Mouse (Mus musculus) myocyte (in vitro differentiated cells): ENCODE measurements around the gene Olfr552. TPM values are rescaled to one million over a fixed set of nuclear protein-coding genes. Genes with fewer than 3 reads are reported as not detected.
"Not testable (repeated sequence)": the region's sequence is repeated elsewhere in the genome, so short reads cannot be mapped to it uniquely, and the experiment has no call there.

Source experiments
- H3K27me3 ChIP-seq: one replicate; pipeline ENCODE4 v1.6.1; 2011; ENCODE audit not compliant: control insufficient read depth, insufficient read depth, insufficient read length
- H3K36me3 ChIP-seq: one replicate; pipeline ENCODE4 v1.6.1; 2011; ENCODE audit not compliant: control insufficient read depth, insufficient read depth
- H3K4me2 ChIP-seq: one replicate; pipeline ENCODE4 v1.6.1; 2011; ENCODE audit warnings: low read depth, control low read depth
- H3K4me3 ChIP-seq: one replicate; pipeline ENCODE4 v1.5.1; 2011; ENCODE audit warnings: mild to moderate bottlenecking, control low read depth, moderate library complexity
- H3K79me2 ChIP-seq: one replicate; pipeline ENCODE4 v1.6.1; 2011; ENCODE audit not compliant: control insufficient read depth, insufficient read depth
- H3ac ChIP-seq: one replicate; pipeline ENCODE4 v1.6.1; 2011; ENCODE audit not compliant: control insufficient read depth, insufficient read length
- CEBPB ChIP-seq: IDR thresholded peaks from 2 replicates; pipeline ENCODE4 v1.6.1; 2011; ENCODE audit warnings: mild to moderate bottlenecking, moderate library complexity; ENCODE audit not compliant: poor library complexity, insufficient read depth, severe bottlenecking
- E2F4 ChIP-seq: IDR thresholded peaks from one replicate; pipeline ENCODE4 v1.6.1; 2011; ENCODE audit warnings: mild to moderate bottlenecking, control low read depth, moderate library complexity; ENCODE audit not compliant: insufficient read depth
- MAX ChIP-seq: IDR thresholded peaks from one replicate; pipeline ENCODE4 v1.6.1; 2011; ENCODE audit warnings: low read depth, mild to moderate bottlenecking, control low read depth
- MYOD1 ChIP-seq, 3 experiments: IDR thresholded peaks; one replicate each; pipeline ENCODE4 v1.6.1; 2011; ENCODE audit warnings: control low read depth in 2 of 3, low read depth in 2 of 3, mild to moderate bottlenecking in 2 of 3, moderate library complexity in 1 of 3; ENCODE audit not compliant: insufficient read length in 2 of 3, control insufficient read depth in 1 of 3
- MYOG ChIP-seq, 3 experiments: IDR thresholded peaks; one replicate each; pipeline ENCODE4 v1.6.1; 2011; ENCODE audit warnings: control low read depth in 2 of 3, low read depth in 2 of 3, mild to moderate bottlenecking in 2 of 3; ENCODE audit not compliant: insufficient read length in 2 of 3, control insufficient read depth in 1 of 3, insufficient read depth in 1 of 3
- POLR2A ChIP-seq: IDR thresholded peaks from one replicate; pipeline ENCODE4 v1.6.1; 2011; ENCODE audit warnings: low read depth, mild to moderate bottlenecking, control low read depth, moderate library complexity; ENCODE audit not compliant: insufficient read length
- POLR2AphosphoS2 ChIP-seq: IDR thresholded peaks from one replicate; pipeline ENCODE4 v1.6.1; 2011; ENCODE audit warnings: low read depth, control low read depth; ENCODE audit not compliant: insufficient read length
- REST ChIP-seq: IDR thresholded peaks from one replicate; pipeline ENCODE4 v1.6.1; 2011; ENCODE audit warnings: mild to moderate bottlenecking, control low read depth, moderate library complexity; ENCODE audit not compliant: insufficient read depth, insufficient read length
- SRF ChIP-seq: IDR thresholded peaks from one replicate; pipeline ENCODE4 v1.6.1; 2011; ENCODE audit warnings: low read depth; ENCODE audit not compliant: control insufficient read depth, insufficient read length
- TCF12 ChIP-seq: IDR thresholded peaks from one replicate; pipeline ENCODE4 v1.6.1; 2011; ENCODE audit warnings: mild to moderate bottlenecking, control low read depth; ENCODE audit not compliant: poor library complexity, insufficient read depth, severe bottlenecking
- TCF3 ChIP-seq: IDR thresholded peaks from one replicate; pipeline ENCODE4 v1.6.1; 2011; ENCODE audit warnings: low read depth, control low read depth; ENCODE audit not compliant: insufficient read length
- USF1 ChIP-seq: IDR thresholded peaks from one replicate; pipeline ENCODE4 v1.6.1; 2011; ENCODE audit warnings: low read depth, mild to moderate bottlenecking, control low read depth, moderate library complexity
- polyA plus RNA-seq: library from polyadenylated mRNA; unstranded; fragments of >200 nt; fragmentation: generic; extraction: Trizol; gene quantifications from one replicate; pipeline ENCODE4 v1.2.1, GENCODE M21; 2012; ENCODE audit warnings: missing spikeins

The Olfr552 gene
- polyA plus RNA-seq, 1 experiment: not detected

DNA sequence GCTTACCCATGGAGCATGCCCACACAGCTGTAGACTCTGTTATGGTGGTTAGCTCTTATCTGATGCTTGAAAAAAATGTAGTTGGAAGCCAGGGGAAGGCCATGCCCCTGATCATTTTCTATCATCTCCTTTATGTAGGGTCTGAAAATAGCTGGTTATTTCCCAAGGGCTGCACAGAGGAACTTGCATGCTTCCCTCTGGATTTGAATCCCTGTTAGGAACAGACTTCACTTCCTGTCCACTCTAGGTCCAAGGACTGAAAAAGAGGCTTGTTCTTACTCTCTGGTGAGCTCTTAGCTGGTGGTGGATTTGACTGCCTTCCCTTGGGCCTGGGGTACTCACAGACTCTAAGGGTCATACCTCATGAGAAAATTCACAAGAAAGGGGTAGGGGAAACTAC is 20.5 kb downstream of the Olfr552 start, which contains the start of gene Olfr553:
Olfr553 (minus strand) TSS at position 101 of the 400 bp plus-strand sequence.
- no peak within 1 kb of the TSS for H3K4me2 ChIP-seq
- no peak within 1 kb of the TSS for H3ac ChIP-seq
- TF ChIP-seq MYOG (IDR thresholded peaks at IDR 0.05; ENCODE audit: control insufficient read depth in 1 of 3, insufficient read depth in 1 of 3, insufficient read length in 2 of 3, low read depth in 2 of 3): no peak
- TF ChIP-seq MYOD1 (IDR thresholded peaks at IDR 0.05; ENCODE audit: control insufficient read depth in 1 of 3, insufficient read length in 2 of 3, low read depth in 2 of 3): no peak
- no peak for TF ChIP-seq POLR2AphosphoS2
- H3K36me3 ChIP-seq: no peaks in the 10 kb centered on the region
- H3K4me3 ChIP-seq: no peak within 1 kb of the TSS
- H3K27me3 ChIP-seq: no peaks in the 10 kb centered on the region
- no peaks in the 10 kb centered on the region for H3K79me2 ChIP-seq

DNA sequence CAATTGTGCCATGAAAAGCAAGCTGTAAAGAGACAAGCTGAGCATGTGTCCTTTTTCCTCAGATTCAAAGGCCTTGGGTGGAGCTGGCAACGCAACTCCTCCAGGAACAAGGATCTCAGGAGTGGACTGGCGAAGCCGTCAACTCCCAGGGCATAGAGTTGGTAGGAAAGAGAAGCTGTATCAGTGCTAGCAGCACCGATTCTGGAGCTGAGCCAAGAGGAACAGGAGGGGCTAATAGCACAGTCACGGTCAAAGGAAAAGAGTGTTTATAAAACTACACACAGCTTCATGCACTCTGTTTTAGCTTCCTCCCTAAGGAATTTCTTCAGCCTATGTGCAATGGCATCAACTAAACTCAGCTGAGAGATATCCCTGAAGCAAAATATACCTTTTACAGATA is 22.0 kb downstream of the Olfr552 start:
- no peak overlapping the region for H3ac ChIP-seq
- H3K27me3 ChIP-seq: no peaks in the 10 kb centered on the region
- no peak for TF ChIP-seq TCF12
- TF ChIP-seq POLR2AphosphoS2: no peak
- TF ChIP-seq MYOG (IDR thresholded peaks at IDR 0.05; ENCODE audit: control insufficient read depth in 1 of 3, insufficient read depth in 1 of 3, insufficient read length in 2 of 3, low read depth in 2 of 3): no peak
- TF ChIP-seq CEBPB: no peak
- no peak for TF ChIP-seq POLR2A
- TF ChIP-seq MAX: no peak
- TF ChIP-seq E2F4: no peak
- no peak for TF ChIP-seq TCF3
- TF ChIP-seq MYOD1 (IDR thresholded peaks at IDR 0.05; ENCODE audit: control insufficient read depth in 1 of 3, insufficient read length in 2 of 3, low read depth in 2 of 3): no peak
- H3K4me3 ChIP-seq: no peak overlapping the region
- no peaks in the 10 kb centered on the region for H3K36me3 ChIP-seq
- no peak overlapping the region for H3K4me2 ChIP-seq
- H3K79me2 ChIP-seq: no peaks in the 10 kb centered on the region

DNA sequence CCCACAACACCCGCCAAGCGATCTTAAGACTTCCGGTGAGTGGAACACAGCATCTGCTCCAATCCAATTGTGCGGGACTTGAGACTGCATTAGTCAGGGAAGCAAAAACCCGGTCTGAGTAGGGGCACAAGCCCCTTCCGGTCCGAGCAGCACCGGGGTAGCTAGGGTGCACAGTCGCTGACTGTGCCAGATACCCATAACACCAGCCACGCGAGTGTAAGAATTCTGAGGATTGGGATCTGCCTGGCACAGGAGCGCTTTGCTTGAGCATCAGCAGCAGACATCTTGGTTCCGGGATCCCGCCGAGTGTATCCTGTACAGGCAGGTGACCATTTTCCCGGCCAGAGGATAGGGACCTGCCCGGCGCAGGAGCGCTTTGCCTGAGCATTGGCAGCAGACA is 22.8 kb downstream of the Olfr552 start:
- H3K79me2 ChIP-seq, H3K4me2 ChIP-seq, H3ac ChIP-seq, H3K36me3 ChIP-seq, H3K4me3 ChIP-seq, H3K27me3 ChIP-seq: not testable (repeated sequence)

DNA sequence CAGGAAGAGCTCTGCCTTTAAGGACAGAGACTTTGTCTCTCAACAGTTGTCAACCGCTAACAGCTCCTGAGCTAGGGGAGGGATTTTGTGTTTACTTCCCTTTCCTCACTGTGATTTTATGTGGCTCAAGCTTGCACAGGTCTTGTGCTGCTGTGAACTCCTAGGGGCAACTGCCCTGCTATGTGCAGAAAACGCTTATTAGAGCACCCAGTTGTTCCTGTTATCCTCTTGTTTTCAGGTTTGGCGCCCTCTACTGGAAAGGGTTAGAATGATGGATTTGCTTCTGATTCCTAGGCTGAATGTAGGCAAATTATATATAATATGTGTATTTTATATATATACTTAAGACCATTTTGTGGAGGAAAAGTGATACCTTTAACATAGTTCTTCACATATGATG is 39.1 kb downstream of the Olfr552 start:
- H3ac ChIP-seq: no peak overlapping the region
- H3K4me3 ChIP-seq: no peak overlapping the region
- H3K79me2 ChIP-seq: no peaks in the 10 kb centered on the region
- no peaks in the 10 kb centered on the region for H3K27me3 ChIP-seq
- H3K4me2 ChIP-seq: no peak overlapping the region
- TF ChIP-seq MYOD1 (IDR thresholded peaks at IDR 0.05; ENCODE audit: control insufficient read depth in 1 of 3, insufficient read length in 2 of 3, low read depth in 2 of 3): no peak
- no peak for TF ChIP-seq POLR2AphosphoS2
- TF ChIP-seq MAX: no peak
- no peak for TF ChIP-seq REST
- TF ChIP-seq TCF12: no peak
- no peak for TF ChIP-seq TCF3
- TF ChIP-seq CEBPB: no peak
- no peak for TF ChIP-seq MYOG (IDR thresholded peaks at IDR 0.05; ENCODE audit: control insufficient read depth in 1 of 3, insufficient read depth in 1 of 3, insufficient read length in 2 of 3, low read depth in 2 of 3)
- no peak for TF ChIP-seq POLR2A
- no peak for TF ChIP-seq SRF
- TF ChIP-seq E2F4: no peak
- TF ChIP-seq USF1: no peak
- no peaks in the 10 kb centered on the region for H3K36me3 ChIP-seq

DNA sequence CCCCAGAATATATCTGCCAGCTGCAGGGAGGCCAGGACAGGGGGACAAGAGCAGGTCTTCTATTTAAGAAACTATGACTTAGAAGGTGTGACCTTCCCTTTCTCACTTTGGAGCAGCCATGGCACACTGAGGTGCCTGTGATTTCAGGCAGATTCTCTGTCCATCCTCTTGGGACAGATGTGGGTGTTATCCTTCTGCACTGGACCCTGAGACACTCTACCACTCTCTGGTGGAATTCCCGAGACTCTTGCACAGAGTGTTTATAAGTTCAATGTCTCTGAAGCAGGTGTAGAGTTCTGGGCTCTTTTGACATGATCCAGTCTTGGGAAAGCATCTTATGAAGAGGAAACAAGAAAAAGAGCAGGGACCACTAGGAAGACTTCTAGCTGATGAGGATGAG is 40.6 kb downstream of the Olfr552 start, which contains the start of gene Olfr554:
Olfr554 (plus strand) TSS at position 301 of the 400 bp plus-strand sequence.
- no peaks in the 10 kb centered on the region for H3K79me2 ChIP-seq
- no peak within 1 kb of the TSS for H3ac ChIP-seq
- no peak for TF ChIP-seq MYOG (IDR thresholded peaks at IDR 0.05; ENCODE audit: control insufficient read depth in 1 of 3, insufficient read depth in 1 of 3, insufficient read length in 2 of 3, low read depth in 2 of 3)
- no peak for TF ChIP-seq CEBPB
- no peak for TF ChIP-seq TCF12
- TF ChIP-seq POLR2A: no peak
- no peak for TF ChIP-seq TCF3
- TF ChIP-seq SRF: no peak
- no peak for TF ChIP-seq E2F4
- TF ChIP-seq POLR2AphosphoS2: no peak
- no peak for TF ChIP-seq MYOD1 (IDR thresholded peaks at IDR 0.05; ENCODE audit: control insufficient read depth in 1 of 3, insufficient read length in 2 of 3, low read depth in 2 of 3)
- no peak for TF ChIP-seq MAX
- TF ChIP-seq REST: no peak
- TF ChIP-seq USF1: no peak

DNA sequence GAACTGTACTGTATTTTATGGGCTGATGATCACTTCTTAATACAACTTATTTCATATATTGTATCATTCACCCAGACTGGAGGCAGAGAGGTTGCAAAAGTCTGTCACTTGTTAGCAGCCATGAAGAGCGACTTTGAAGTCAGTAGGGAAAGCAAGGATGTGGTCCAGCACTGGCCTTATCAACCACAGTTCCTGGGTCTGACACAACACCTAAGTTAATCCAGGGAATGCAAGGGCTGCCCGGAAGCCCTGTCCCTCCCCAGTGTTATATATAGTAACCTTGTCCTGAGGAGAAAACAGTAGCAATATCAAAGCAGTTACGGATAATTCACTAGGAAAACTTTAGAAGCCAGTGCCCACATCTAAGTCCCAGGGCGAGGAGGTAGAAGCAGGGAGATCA is 47.4 kb downstream of the Olfr552 start:
- not testable (repeated sequence) for H3K27me3 ChIP-seq, H3K36me3 ChIP-seq, H3K4me2 ChIP-seq, H3ac ChIP-seq, H3K79me2 ChIP-seq, H3K4me3 ChIP-seq

More for the DNA sequence above, 40.6 kb downstream of the Olfr552 start, which contains the start of gene Olfr554:
- Histone ChIP-seq H3K27me3 (no peaks in the 10 kb centered on the region), H3K4me3 (no peak within 1 kb of the TSS), H3K36me3 (no peaks in the 10 kb centered on the region), H3K4me2 (no peak within 1 kb of the TSS)

Other genes with a start within 250 kb of the Olfr552 start
- gene Rrm1, start 156.1 kb upstream of the Olfr552 start, polyA plus RNA-seq: 32.2 TPM
- not detected for gene Olfr543, start 116.1 kb upstream of the Olfr552 start, polyA plus RNA-seq
- not detected for gene Olfr544, start 109.5 kb upstream of the Olfr552 start, polyA plus RNA-seq
- gene Olfr545, start 98.2 kb upstream of the Olfr552 start, polyA plus RNA-seq: not detected
- not detected for gene Olfr547, start 63.0 kb upstream of the Olfr552 start, polyA plus RNA-seq
- gene Olfr548-ps1, start 56.9 kb upstream of the Olfr552 start, polyA plus RNA-seq: not detected
- not detected for gene Olfr549, start 47.9 kb upstream of the Olfr552 start, polyA plus RNA-seq
- gene Trim21, start 32.3 kb upstream of the Olfr552 start, polyA plus RNA-seq: 0.43 TPM
- not detected for gene Olfr550, start 26.3 kb upstream of the Olfr552 start, polyA plus RNA-seq
- not detected for gene Olfr551, start 5.9 kb upstream of the Olfr552 start, polyA plus RNA-seq
- gene Olfr553, start 20.4 kb downstream of the Olfr552 start, polyA plus RNA-seq: not detected
- not detected for gene Olfr554, start 40.7 kb downstream of the Olfr552 start, polyA plus RNA-seq
- gene Olfr555, start 61.1 kb downstream of the Olfr552 start, polyA plus RNA-seq: not detected
- gene Olfr556, start 67.1 kb downstream of the Olfr552 start, polyA plus RNA-seq: not detected
- gene Trim68, start 89.6 kb downstream of the Olfr552 start, polyA plus RNA-seq: 3.2 TPM
- not detected for gene Olfr557, start 98.1 kb downstream of the Olfr552 start, polyA plus RNA-seq
- not detected for gene Olfr558, start 104.4 kb downstream of the Olfr552 start, polyA plus RNA-seq
- not detected for gene Olfr33, start 121.3 kb downstream of the Olfr552 start, polyA plus RNA-seq
- not detected for gene Olfr559, start 129.7 kb downstream of the Olfr552 start, polyA plus RNA-seq
- gene Olfr560, start 161.6 kb downstream of the Olfr552 start, polyA plus RNA-seq: not detected
- gene Olfr78, start 161.7 kb downstream of the Olfr552 start, polyA plus RNA-seq: not detected
- not detected for gene Olfr561, start 173.5 kb downstream of the Olfr552 start, polyA plus RNA-seq
- gene Olfr564, start 205.7 kb downstream of the Olfr552 start, polyA plus RNA-seq: not detected